Mouse (Mus musculus) liver, embryonic 11.5 days (tissue): ENCODE measurements around the gene Pfn1. TPM values are rescaled to one million over a fixed set of nuclear protein-coding genes. Genes with fewer than 3 reads are reported as not detected.

Source experiments
- ATAC-seq: fragments of 200-750 bp; cut with Nextera tagmentation; replicated peaks from 2 replicates; pipeline ENCODE4 v1.8.0; 2017; ENCODE audit warnings: moderate number of reproducible peaks, mild to moderate bottlenecking, moderate TSS enrichment, moderate library complexity; ENCODE audit not compliant: low FRiP score
- DNase-seq: peaks from one replicate; pipeline ENCODE4 v3.0.0-alpha.2; 2017; ENCODE audit warnings: low spot score
- H3K27ac ChIP-seq: fragments of 300-500 bp; sonication (generic); 2 replicates; pipeline ENCODE4 v1.5.1; 2014; ENCODE audit warnings: mild to moderate bottlenecking, low read depth, low read length, control low read depth
- H3K27me3 ChIP-seq: fragments of 300-500 bp; sonication (generic); replicated peaks from 2 replicates; pipeline ENCODE4 v1.6.1; 2014; ENCODE audit warnings: low read length, mixed read lengths; ENCODE audit not compliant: control insufficient read depth, insufficient read depth
- H3K36me3 ChIP-seq: fragments of 300-500 bp; sonication (generic); 2 replicates; pipeline ENCODE4 v1.6.1; 2014; ENCODE audit warnings: mild to moderate bottlenecking, low read length, moderate library complexity, mixed read lengths; ENCODE audit not compliant: control insufficient read depth, insufficient read depth
- H3K4me1 ChIP-seq: fragments of 300-500 bp; sonication (generic); replicated peaks from 2 replicates; pipeline ENCODE4 v1.6.1; 2014; ENCODE audit warnings: low read length, mixed read lengths; ENCODE audit not compliant: control insufficient read depth, insufficient read depth
- H3K4me2 ChIP-seq: fragments of 300-500 bp; sonication (generic); 2 replicates; pipeline ENCODE4 v1.6.1; 2014; ENCODE audit warnings: mild to moderate bottlenecking, control low read depth, moderate library complexity
- H3K4me3 ChIP-seq: fragments of 300-500 bp; sonication (generic); 2 replicates; pipeline ENCODE4 v1.5.1; 2014; ENCODE audit warnings: low read depth, low read length, control low read depth
- H3K9ac ChIP-seq: fragments of 300-500 bp; sonication (generic); 2 replicates; pipeline ENCODE4 v1.6.1; 2014; ENCODE audit warnings: low read depth, low read length, control low read depth
- H3K9me3 ChIP-seq: fragments of 300-500 bp; sonication (generic); 2 replicates; pipeline ENCODE4 v1.6.1; 2016; ENCODE audit warnings: low read length, inconsistent platforms, mixed read lengths; ENCODE audit not compliant: control insufficient read depth
- WGBS: fragments of 180-500 bp; shearing (Covaris S2); extraction: QIAGEN DNeasy Blood & Tissue Kit; methylation state at CpG from one replicate; pipeline ENCODE4 v1.1.7; 2014; 5-methylcytosine and 5-hydroxymethylcytosine counted together
- polyA plus RNA-seq: library from polyadenylated mRNA; unstranded; fragments of >200 nt; fragmentation: Nextera tagmentation; extraction: Ambion mirVana; gene quantifications from 2 replicates; pipeline ENCODE4 v1.2.1, GENCODE M21; 2014

Gene Pfn1
- polyA plus RNA-seq, 1 experiment from 2014 or later = 2,367 TPM

DNA sequence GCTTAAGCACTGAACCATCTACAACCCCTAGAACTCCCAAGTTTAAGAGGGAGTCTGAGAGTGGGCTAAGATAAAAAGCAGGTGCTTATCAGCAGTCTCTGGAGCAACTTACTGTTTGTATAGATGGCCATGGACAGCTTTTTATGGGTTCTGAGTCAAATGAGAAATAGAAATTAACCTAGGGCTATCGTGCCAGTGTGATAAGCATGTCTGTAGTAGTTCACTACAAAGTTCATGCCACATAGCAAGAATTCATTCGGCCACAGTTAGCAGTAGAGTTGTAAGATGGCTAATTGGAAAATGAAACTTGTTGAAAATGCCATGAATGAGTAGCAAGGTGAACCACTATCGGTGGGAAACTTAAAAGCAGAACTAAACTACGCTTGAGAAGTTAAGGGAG lies 5.9 kb downstream of the Pfn1 start:
- peaks cover 48% of the 10 kb centered on the region for H3K36me3 ChIP-seq
- ATAC-seq = peak; percentile 33

DNA sequence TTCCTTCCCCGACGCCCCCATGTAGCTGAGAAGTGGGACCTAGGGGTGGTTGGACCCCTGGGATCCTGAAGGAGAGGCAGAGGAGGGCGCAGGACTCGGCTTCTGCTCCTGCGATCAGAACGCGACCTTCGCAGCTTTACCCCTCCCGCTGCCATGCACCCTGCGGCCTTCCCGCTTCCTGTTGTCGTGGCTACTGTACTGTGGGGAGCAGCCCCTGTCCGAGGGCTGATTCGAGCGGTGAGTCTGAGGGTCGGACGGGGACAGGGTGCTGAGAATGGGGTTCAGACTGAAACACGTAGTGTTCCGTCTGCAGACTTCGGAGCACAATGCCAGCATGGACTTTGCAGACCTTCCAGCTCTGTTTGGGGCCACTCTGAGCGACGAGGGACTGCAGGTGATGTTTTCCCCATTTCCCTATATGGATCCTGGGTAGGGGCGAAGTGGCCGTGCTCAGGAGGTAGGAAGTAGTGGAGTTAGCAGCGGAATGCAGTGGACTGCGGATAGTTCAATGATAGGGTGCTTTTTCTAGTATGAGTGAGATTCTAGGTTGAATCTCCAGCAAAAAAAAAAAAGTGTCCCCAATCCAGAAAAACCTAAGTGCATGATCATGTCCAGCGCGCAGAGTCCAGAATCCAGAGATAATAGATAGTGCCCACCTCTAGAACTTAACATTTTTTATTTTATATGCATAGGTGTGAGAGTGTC lies 6.6 kb downstream of the Pfn1 start:
- Histone ChIP-seq H3K9me3 (no peaks in the 10 kb centered on the region), H3K4me1 (peaks cover 55% of the 10 kb centered on the region), H3K27me3 (no peaks in the 10 kb centered on the region), H3K4me2 (peak overlapping the region; percentile 92), H3K9ac (peak overlapping the region; percentile 95), H3K27ac (peak overlapping the region; percentile 98), H3K36me3 (peaks cover 51% of the 10 kb centered on the region), H3K4me3 (peak overlapping the region; percentile 92)
- ATAC-seq = peak; percentile 21; the same call in 1 of the 2 replicates
- 3% methylated on average over 28 of the region's 28 CpGs for WGBS
- DNase-seq = peak; percentile 55

More for the DNA sequence above, 5.9 kb downstream of the Pfn1 start:
- 50% methylated on average over 4 of the region's 4 CpGs for WGBS
- H3K27me3 ChIP-seq = no peaks in the 10 kb centered on the region
- no peaks in the 10 kb centered on the region for H3K9me3 ChIP-seq
- peak overlapping the region; percentile 92 for H3K4me2 ChIP-seq
- H3K4me3 ChIP-seq = peak overlapping the region; percentile 92
- H3K4me1 ChIP-seq = peaks cover 56% of the 10 kb centered on the region
- DNase-seq = no peak
- H3K9ac ChIP-seq = peak overlapping the region; percentile 95
- peak overlapping the region; percentile 98 for H3K27ac ChIP-seq

DNA sequence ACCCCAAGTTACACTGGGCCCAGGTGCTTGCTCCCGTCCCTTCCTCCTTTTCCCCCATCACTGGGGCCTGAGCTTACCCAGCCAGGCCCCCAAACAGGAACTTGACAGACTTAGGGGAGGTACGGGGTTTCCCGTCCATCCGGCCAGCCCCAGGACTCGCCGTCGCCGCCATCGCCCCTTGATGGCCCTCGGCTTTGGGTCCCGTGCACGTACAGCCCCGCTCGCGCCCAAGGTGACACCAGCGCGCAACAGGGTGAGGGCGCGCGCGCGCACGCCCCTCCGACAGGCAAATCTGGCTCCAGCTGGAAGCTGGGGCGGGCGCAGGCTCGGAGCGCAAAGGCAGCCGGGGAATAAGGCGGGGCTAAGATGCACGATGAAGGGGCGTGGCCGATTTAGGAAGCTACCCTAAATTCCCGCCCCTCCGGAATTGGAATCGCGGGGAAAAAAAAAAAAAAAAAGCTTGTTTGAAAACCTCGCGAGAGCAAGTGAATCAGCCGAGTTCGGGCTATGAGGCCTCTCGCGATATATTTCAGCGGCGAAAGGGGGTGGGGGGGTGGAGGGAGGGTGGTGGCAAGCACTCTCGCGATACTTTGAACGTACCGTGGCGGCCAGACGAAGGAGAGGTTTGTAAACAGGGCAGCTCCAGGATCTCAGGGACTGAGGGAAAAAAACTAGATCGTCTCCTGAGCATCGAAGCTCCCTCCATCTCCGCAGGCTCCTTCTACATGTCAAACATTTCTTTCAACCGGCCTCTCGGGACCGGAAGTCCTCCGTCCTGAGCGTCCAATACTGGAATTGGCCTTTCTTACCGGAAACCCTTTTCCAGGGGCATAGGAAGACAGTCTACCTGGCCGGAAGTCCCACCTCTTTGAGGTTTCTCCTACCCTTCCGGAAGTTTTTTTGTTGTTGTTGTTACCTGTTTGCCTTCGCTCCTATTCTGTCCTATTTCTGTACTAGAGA lies 7.5 kb downstream of the Pfn1 start, which contains the start of the genes Rnf167 and Slc25a11:
Gene Rnf167 (plus strand): TSS at position 545 of the 960 bp plus-strand sequence.
Gene Slc25a11 (minus strand): TSS at position 789 of the 960 bp plus-strand sequence.
- H3K9me3 ChIP-seq = no peaks in the 10 kb centered on the region
- peak within 1 kb of the TSS; percentile 92 for H3K4me2 ChIP-seq
- H3K4me3 ChIP-seq = peak within 1 kb of the TSS; percentile 92
- H3K4me1 ChIP-seq = peaks cover 46% of the 10 kb centered on the region
- no peaks in the 10 kb centered on the region for H3K27me3 ChIP-seq
- H3K36me3 ChIP-seq = peaks cover 43% of the 10 kb centered on the region
- DNase-seq (peak; percentile 96), ATAC-seq (peak; percentile 83)
- peak within 1 kb of the TSS; percentile 95 for H3K9ac ChIP-seq
- under 1% methylated on average over 63 of the region's 63 CpGs for WGBS
- peak within 1 kb of the TSS; percentile 98 for H3K27ac ChIP-seq

DNA sequence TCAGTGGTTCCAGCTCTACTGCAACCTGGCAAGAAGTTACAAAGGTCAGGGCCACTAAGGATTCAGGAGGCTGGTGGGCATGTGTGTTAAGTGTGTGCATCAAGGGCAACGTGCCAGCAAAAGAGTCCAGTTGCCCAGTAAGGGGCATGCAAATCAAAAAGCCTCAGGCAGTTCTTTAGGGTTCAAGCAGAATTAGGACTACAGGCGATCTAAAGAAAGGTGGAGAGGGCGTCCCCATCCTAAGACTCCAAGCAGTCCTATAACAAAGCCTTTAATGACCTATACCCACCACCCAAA lies 8.2 kb downstream of the Pfn1 start:
- H3K4me3 ChIP-seq = peak overlapping the region; percentile 92
- H3K36me3 ChIP-seq = peaks cover 38% of the 10 kb centered on the region
- WGBS = 27% methylated on average over 3 of the region's 3 CpGs
- ATAC-seq (no peak), DNase-seq (no peak)
- H3K27ac ChIP-seq = peak overlapping the region; percentile 81
- peak overlapping the region; percentile 82 for H3K4me2 ChIP-seq
- no peaks in the 10 kb centered on the region for H3K9me3 ChIP-seq
- peak overlapping the region; percentile 70 for H3K9ac ChIP-seq
- peaks cover 39% of the 10 kb centered on the region for H3K4me1 ChIP-seq
- H3K27me3 ChIP-seq = no peaks in the 10 kb centered on the region

DNA sequence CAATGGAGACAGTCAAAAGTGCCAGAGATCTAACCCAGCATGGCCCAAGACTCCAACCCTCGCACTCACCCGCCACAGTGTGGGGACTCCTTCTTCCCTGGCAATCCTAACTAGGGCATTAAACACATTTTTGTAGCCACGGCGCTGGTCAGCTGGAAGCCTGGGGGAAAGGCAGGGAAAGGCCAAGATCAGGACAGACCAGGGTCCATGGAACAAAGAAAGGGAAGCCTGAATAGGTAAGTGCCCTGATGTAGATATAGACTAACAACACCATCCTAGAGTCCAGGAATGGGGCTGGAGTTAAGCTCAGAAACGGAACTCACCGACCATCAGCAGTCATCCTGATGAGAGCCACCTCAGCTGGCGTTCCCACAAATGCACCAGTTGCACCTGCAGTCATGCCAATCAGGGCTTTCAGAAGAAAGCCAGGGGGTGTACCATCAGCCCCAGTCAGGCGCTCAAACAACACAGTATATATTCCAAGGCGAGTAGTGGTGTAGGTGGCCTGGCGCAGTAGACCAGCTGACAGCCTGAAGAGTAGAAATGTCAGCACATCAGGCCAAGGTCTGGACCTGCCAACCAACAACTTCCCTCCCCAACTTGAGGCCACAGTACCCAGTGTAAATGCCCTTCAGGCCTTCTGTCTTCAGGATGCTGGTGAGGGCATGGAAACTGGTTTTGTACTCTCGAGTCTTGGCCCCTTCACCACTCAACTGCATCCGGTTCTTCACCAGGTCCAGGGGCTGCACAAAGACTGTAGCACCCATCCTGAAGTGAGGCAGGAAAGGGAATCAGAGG lies 8.8 kb downstream of the Pfn1 start:
- H3K36me3 ChIP-seq = peaks cover 33% of the 10 kb centered on the region
- ATAC-seq (no peak), DNase-seq (no peak)
- peaks cover 34% of the 10 kb centered on the region for H3K4me1 ChIP-seq
- H3K27me3 ChIP-seq = no peaks in the 10 kb centered on the region
- H3K4me2 ChIP-seq = peak overlapping the region; percentile 82
- no peaks in the 10 kb centered on the region for H3K9me3 ChIP-seq
- peak overlapping the region; percentile 81 for H3K27ac ChIP-seq
- WGBS = 87% methylated on average over 12 of the region's 12 CpGs
- H3K9ac ChIP-seq = peak overlapping the region; percentile 70
- H3K4me3 ChIP-seq = peak overlapping the region; percentile 92

DNA sequence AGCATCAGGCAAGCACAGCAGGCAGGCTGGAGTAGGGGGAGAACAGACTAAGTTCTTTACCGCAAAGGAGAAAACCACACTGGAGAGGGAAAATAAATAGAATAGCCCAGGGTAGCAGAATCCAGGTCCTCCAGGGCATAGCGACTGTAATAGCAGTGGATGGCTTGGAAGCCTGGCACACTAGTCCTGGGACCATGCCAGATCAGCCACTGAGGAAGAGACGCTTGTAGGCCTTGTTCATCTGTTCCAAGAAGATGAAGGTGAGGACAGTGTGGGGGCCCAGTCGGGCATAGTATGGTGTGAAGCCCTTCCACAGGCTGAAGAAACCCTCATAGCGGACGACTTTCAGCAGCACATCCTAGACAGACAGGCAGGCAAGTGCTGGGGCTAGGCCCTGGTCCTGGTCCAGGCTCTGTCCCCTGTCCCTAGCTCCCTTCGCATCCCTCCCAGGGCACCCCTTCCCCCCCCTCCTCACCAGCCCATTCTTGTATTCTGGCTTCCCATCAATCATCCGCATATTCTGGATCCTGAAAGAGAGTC lies 9.8 kb downstream of the Pfn1 start:
- peaks cover 25% of the 10 kb centered on the region for H3K36me3 ChIP-seq
- H3K4me1 ChIP-seq = peaks cover 33% of the 10 kb centered on the region
- 0 out of 2 replicates have a peak overlapping the region, but pooled peaks have one; percentile 9 for H3K9ac ChIP-seq
- H3K4me2 ChIP-seq = no peak overlapping the region
- no peak overlapping the region for H3K4me3 ChIP-seq
- ATAC-seq = no peak
- no peaks in the 10 kb centered on the region for H3K9me3 ChIP-seq
- 94% methylated on average over 8 of the region's 8 CpGs for WGBS
- DNase-seq = no peak
- H3K27me3 ChIP-seq = no peaks in the 10 kb centered on the region
- no peak overlapping the region for H3K27ac ChIP-seq

DNA sequence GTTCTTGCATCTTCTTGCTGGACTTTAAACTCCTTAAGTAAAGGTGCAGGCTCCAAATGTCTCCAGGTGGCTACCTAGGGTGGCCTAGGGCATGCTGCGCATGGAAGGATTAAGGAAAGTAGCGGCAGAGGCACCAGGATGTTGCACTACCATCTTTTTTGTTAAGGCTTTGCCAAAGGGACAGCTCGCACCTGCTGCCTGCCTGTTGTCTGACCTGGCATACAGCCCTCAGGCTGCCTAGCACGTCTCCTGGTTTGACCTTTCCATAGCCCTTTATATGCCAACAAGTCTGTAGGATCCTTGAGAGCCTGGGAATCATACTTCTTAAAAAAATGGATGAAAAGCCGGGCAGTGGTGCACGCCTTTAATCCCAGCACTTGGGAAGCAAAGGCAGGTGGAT lies 11.4 kb downstream of the Pfn1 start:
- WGBS = 90% methylated on average over 6 of the region's 6 CpGs
- Histone ChIP-seq H3K4me3 (no peak overlapping the region), H3K27me3 (no peaks in the 10 kb centered on the region), H3K4me2 (peak overlapping the region; percentile 13), H3K27ac (no peak overlapping the region), H3K9ac (no peak overlapping the region), H3K36me3 (peaks cover 17% of the 10 kb centered on the region), H3K9me3 (no peaks in the 10 kb centered on the region), H3K4me1 (peaks cover 34% of the 10 kb centered on the region)
- no peak for ATAC-seq
- no peak for DNase-seq

DNA sequence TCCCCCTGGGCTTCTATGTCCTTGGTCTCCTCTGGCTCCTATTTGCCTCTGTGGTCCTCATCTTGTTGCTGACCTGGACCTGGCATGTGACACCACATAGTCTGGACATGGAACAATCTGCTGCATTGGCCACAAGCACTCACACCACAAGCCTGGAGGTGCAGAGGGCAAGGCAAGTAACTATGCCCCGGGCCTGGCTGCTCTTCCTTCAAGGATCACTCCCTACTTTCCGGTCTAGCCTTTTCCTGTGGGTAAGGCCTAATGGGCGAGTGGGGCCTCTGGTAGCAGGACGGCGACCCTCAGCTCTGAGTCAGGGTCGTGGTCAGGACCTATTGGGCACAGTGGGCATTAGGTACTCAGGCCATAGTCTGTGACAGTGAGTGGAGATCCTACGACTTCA lies 13.2 kb downstream of the Pfn1 start:
- Histone ChIP-seq H3K27ac (no peak overlapping the region; the same call in 1 of the 2 replicates), H3K9ac (peak overlapping the region; percentile 45; the same call in 1 of the 2 replicates), H3K4me1 (peaks cover 43% of the 10 kb centered on the region), H3K4me2 (no peak overlapping the region; the same call in 1 of the 2 replicates), H3K9me3 (no peaks in the 10 kb centered on the region), H3K27me3 (no peaks in the 10 kb centered on the region), H3K36me3 (peaks cover 17% of the 10 kb centered on the region), H3K4me3 (peak overlapping the region; percentile 25; the same call in 1 of the 2 replicates)
- ATAC-seq = no peak
- no peak for DNase-seq
- WGBS = 76% methylated on average over 7 of the region's 7 CpGs
